Mouse (Mus musculus): ENCODE results near the gene Gbf1.

The Gbf1 gene

GRCm38 (mm10) chr19:46317546-46317885 is 165.2 kb downstream of the Gbf1 start:
- DNase-seq, result peak; percentile 41

GRCm38 (mm10) chr19:46318031-46318471 is 165.7 kb downstream of the Gbf1 start:
- DNase-seq, result no peak

GRCm38 (mm10) chr19:46318586-46319378 is 166.5 kb downstream of the Gbf1 start:
- DNase-seq, result peak; percentile 72

GRCm38 (mm10) chr19:46320076-46320785 is 167.9 kb downstream of the Gbf1 start:
- DNase-seq, result no peak

GRCm38 (mm10) chr19:46321101-46321943 is 169.0 kb downstream of the Gbf1 start:
- peak; percentile 77 for DNase-seq

GRCm38 (mm10) chr19:46322144-46322995 is 170.1 kb downstream of the Gbf1 start:
- DNase-seq, result no peak

- DNase-seq, result no peak
These were observed 170.8 kb downstream of the Gbf1 start for GRCm38 (mm10) chr19:46322996-46323572.

GRCm38 (mm10) chr19:46323716-46324115 is 171.4 kb downstream of the Gbf1 start:
- DNase-seq, result no peak

- no peak for DNase-seq
These were observed 172.1 kb downstream of the Gbf1 start for GRCm38 (mm10) chr19:46324366-46324765.

- no peak for DNase-seq
These were observed 172.6 kb downstream of the Gbf1 start for GRCm38 (mm10) chr19:46324918-46325317.

- DNase-seq, result no peak
These were observed 173.9 kb downstream of the Gbf1 start for GRCm38 (mm10) chr19:46326019-46326755.

GRCm38 (mm10) chr19:46326756-46327305 is 174.5 kb downstream of the Gbf1 start, which contains the start of gene Psd:
Gene Psd, minus strand, starts transcription at chr19:46327156.
- DNase-seq, result peak; percentile 74

GRCm38 (mm10) chr19:46327531-46328064 is 175.3 kb downstream of the Gbf1 start:
- no peak for DNase-seq

GRCm38 (mm10) chr19:46328081-46329030 is 176.0 kb downstream of the Gbf1 start, which contains the start of gene Fbxl15:
Gene Fbxl15, plus strand, starts transcription at chr19:46328184.
- peak; percentile 96 for DNase-seq

- no peak for DNase-seq
These were observed 176.8 kb downstream of the Gbf1 start for GRCm38 (mm10) chr19:46329031-46329641.

- DNase-seq, result peak; percentile 88
These were observed 177.6 kb downstream of the Gbf1 start for GRCm38 (mm10) chr19:46329951-46330350.

- no peak for DNase-seq
These were observed 178.4 kb downstream of the Gbf1 start for GRCm38 (mm10) chr19:46330696-46331095.

GRCm38 (mm10) chr19:46331326-46331725 is 179.0 kb downstream of the Gbf1 start:
- DNase-seq, result no peak

GRCm38 (mm10) chr19:46331936-46332335 is 179.6 kb downstream of the Gbf1 start:
- DNase-seq, result no peak
